Mouse (Mus musculus) heart, adult 18-20 months (tissue): Measurements from ENCODE around the gene Gtf2a1l. TPM values are rescaled to one million over a fixed set of nuclear protein-coding genes. Genes with fewer than 3 reads are reported as not detected.

Source experiments
- DNase-seq, 2 experiments: peaks; one replicate each; pipeline ENCODE4 v3.0.0; 2021 to 2022; ENCODE audit warnings: mixed read lengths in 1 of 2
- total RNA-seq, 2 experiments: library from RNA; stranded (reverse); gene quantifications; 2 replicates each; pipeline ENCODE4 v1.2.3; 2021

Gtf2a1l gene
- total RNA-seq, 2 experiments from 2014 or later, result not detected

DNA sequence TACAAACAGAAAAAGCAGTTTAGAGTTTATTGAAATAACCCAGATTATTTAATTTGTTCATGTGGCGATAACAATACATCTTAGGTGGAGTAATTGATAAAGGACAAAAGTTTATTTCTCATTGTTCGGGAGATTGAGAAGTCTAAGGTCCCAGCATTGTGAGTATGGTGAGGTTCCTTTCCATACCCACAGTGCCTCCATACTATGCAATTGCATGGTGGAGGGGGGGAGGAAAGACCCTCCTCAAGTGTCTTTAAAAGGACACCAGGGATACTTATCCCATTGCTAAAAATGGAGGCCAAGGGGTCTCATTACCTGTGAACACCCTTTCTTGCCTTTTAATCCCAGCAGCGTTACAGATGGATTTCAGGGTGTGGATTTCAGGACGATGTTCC, 15.1 kb upstream of the Gtf2a1l start:
- DNase-seq, result no peak

DNA sequence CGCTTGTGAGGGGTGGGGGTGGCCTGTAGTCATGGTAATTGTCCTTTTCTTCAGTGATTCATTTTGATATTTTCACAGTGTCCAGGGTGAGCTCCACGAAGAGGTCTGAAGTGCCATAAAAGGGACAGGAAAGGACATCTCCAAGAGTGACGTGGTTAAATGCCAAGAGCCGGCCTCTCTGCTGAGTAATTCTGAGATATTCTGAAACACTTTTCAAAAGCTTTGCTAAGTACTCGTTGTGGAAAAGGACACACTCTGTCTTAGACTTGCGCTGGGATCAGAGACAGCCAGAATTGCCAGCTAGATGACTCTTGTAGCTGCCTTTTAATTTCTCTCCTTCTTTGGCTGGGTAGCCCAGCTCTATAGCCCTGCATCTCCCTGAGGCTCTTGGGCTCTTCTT, 9.9 kb upstream of the Gtf2a1l start:
- no peak for DNase-seq

DNA sequence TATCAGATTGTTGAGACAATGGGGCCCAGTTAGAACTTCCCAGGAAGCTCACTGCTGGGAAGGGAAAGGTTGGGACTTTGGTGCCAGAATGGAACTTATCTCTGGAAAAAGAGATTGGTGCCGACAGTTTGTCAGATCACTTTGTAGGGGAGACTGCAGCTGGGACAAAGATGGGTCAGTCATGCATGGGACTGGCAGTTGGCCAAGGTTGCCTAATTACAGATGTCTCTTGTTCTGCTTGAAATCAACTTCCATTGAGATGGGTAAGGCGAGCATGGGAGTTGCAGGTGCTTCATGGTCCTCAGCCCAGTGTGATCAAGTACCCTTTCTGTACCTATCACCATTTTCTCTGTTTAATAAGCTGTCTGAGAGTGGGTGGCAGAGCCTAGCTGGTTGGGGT, 2.4 kb upstream of the Gtf2a1l start:
- DNase-seq, result no peak

DNA sequence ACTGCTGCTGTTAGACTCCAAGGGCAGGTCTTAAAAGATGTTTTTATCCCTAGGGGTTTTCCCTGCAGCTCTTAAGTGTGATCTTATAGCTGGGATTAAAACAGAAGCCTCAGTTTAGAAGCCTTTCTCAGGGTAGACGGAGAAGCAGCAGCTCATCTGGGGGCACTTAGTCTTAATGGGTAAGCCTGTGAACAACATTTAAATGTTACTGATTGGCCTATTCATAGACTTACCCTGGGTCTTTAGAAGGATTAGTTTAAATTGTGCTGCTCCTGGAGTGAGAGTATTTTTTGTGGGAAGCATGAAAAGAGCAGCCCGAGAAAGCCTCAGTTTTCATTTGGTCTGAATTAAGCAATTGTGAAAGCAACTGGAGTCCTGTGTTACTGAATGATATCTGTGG, 1.5 kb downstream of the Gtf2a1l start:
- no peak for DNase-seq

- DNase-seq, result no peak
These were observed 2.3 kb downstream of the Gtf2a1l start for GRCm38 (mm10) chr17:88670800-88671199.

- no peak for DNase-seq
These were observed 7.2 kb downstream of the Gtf2a1l start for GRCm38 (mm10) chr17:88675310-88676309.

DNA sequence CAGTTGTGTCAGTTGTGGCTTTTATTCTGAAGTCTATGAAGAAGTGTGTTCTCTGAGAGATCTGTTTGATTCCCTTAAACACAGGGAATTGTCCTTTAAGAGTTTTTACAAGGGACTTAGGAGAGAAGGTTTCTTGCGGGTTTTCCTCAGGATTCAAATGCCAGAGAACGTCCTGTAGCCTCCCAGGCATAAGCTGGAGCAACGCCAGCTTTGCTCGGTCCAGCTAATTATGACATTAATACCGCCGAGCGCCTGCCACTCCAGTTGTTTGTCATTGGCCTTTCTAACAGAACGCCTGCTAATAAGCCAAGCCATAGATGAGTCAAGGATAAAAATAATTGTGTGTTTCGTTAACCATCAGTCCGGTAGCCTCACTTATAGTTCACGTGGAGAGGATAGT, 19.8 kb downstream of the Gtf2a1l start:
- DNase-seq, result no peak

- no peak for DNase-seq
These were observed 28.3 kb downstream of the Gtf2a1l start for GRCm38 (mm10) chr17:88696656-88697333.

GRCm38 (mm10) chr17:88700901-88701300, 32.4 kb downstream of the Gtf2a1l start:
- DNase-seq, result no peak

GRCm38 (mm10) chr17:88702345-88702744, 33.9 kb downstream of the Gtf2a1l start:
- no peak for DNase-seq

GRCm38 (mm10) chr17:88703112-88703511, 34.7 kb downstream of the Gtf2a1l start:
- DNase-seq, result no peak

DNA sequence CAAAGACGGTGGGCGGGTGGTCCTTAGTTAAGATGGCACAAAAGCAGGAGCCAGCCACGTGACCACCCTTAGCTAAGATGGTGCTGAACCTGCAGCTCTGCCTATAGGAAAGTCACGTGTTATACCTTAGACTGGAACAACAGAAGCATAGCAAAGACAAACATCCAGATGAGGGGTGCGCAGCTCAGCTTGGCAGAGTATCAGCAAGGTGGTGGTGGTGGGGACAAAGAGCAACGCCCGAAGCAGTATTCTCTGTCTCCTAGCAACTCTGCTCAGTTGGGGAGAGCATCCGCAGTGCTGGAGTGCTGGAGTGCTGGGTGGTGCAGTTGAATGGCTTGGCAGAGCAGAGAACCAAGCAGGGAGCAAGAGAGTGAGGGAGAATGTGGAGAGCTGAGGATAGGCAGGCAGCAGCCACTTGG, 37.8 kb downstream of the Gtf2a1l start:
- no peak for DNase-seq

DNA sequence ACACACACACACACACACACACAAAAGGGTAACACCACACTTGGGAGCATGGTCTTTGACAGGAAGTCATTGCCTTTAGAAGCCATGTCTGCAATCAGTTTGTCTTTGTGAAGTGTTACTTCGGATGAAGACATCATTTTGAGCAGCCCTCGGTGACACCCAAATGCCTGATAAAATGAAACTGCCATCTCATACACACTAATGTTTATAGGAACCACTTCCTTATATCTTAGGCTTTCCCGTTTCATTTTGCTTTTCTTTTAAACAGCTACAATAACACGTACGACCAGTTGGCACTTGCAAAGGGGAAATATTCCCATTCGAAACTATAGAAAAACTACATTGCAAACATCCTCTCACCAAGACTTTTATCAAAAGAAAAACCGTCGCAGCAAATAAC, 81.2 kb downstream of the Gtf2a1l start:
- no peak for DNase-seq

DNA sequence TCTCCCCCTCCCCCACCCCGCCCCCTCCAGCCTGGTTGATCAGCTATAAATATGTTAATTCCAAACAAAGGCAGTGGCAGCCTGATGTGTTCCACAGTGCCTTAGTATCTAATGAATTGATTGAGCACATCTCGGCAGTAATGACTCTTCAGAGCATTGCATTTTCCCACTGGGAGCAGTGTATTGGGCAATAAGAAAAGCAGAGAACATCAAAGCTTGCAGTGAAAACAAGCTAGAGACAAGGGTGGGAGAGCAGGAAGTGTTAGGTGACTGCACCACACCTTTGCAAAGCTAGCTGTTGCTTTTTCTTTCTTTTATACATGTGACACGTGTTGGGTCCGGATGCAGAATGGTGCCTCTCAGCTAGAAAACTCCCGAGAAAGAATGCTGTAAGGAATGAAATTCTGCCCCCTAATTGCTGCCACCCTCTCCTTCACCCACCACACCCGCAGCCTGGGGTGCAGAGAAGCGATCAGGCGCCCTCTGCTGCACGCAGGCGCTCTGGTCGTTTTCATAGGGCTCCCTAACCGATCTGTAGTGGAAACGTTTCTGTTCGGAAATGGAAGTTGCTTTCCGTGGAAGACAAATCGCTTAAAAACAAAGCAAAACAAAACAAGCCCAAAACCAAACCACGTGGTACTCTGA, 84.5 kb downstream of the Gtf2a1l start:
- peak in 1 of 2 experiments; percentile 4 for DNase-seq

- no peak for DNase-seq
These were observed 85.0 kb downstream of the Gtf2a1l start for GRCm38 (mm10) chr17:88753472-88753857.

GRCm38 (mm10) chr17:88755776-88756175, 87.3 kb downstream of the Gtf2a1l start:
- no peak for DNase-seq

DNA sequence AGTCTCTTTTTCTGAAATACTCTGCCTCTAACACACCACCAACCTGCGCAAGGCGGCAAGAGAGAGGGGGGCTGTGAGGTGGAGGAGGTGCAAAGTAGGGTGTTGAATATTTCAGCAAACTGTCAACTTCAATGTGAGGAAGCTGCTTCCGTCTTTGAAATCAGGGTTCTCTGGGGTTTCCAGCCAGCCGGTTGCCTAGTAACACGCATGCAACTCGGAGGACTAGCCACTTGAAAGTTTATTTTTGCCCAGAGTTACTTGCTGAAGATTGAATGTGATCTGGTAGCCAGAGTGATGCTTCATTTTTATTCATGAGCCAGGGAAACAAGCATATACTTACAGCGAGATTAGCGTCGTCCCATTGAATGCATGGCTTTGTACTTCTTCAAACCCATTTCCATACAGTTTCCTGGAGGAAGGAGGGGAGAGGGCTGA, 89.6 kb downstream of the Gtf2a1l start:
- no peak for DNase-seq

- no peak for DNase-seq
These were observed 95.1 kb downstream of the Gtf2a1l start for GRCm38 (mm10) chr17:88763396-88764135.

GRCm38 (mm10) chr17:88764136-88764485, 95.7 kb downstream of the Gtf2a1l start:
- DNase-seq, result no peak
